Mouse (Mus musculus) ovary, adult 2 months (tissue): ENCODE data around the gene Klk15. TPM values are rescaled to one million over a fixed set of nuclear protein-coding genes. Genes with fewer than 3 reads are reported as not detected.

Experiments used
- polyA plus RNA-seq: library from polyadenylated mRNA; depleted of rRNA; stranded (reverse); fragments of >200 nt; gene quantifications from 2 replicates; pipeline ENCODE4 v1.2.3, GENCODE M21; 2012; rRNA removed

The Klk15 gene
- polyA plus RNA-seq = 0.59 and 0.73 TPM in 2 replicates

GRCm38 (mm10) chr7:43933440-43933839 is at the start of gene Klk15:
TSS of gene Klk15 (plus strand) at chr7:43933740.

GRCm38 (mm10) chr7:43950364-43950763 is 16.8 kb downstream of the Klk15 start, which contains the start of gene Klk1b8:
TSS of gene Klk1b8 (plus strand) at chr7:43950664.

GRCm38 (mm10) chr7:43966451-43966850 is 32.9 kb downstream of the Klk15 start, which contains the start of gene Klk1b1:
TSS of gene Klk1b1 (plus strand) at chr7:43966751.

GRCm38 (mm10) chr7:43975761-43976160 is 42.2 kb downstream of the Klk15 start, which contains the start of gene Klk1b9:
TSS of gene Klk1b9 (plus strand) at chr7:43976061.

Other genes starting within 250 kb of the Klk15 start
- gene Klk14, start 243.3 kb upstream of the Klk15 start, polyA plus RNA-seq = 0.14 and 0.16 TPM in 2 replicates
- not detected in 2 replicates for gene Klk13, start 221.2 kb upstream of the Klk15 start, polyA plus RNA-seq
- gene Klk12, start 164.8 kb upstream of the Klk15 start, polyA plus RNA-seq = not detected in 2 replicates
- gene Klk11, start 159.1 kb upstream of the Klk15 start, polyA plus RNA-seq = 15.4 and 16.7 TPM in 2 replicates
- gene Klk10, start 152.7 kb upstream of the Klk15 start, polyA plus RNA-seq = 1.3 and 1.4 TPM in 2 replicates
- gene Klk9, start 141.8 kb upstream of the Klk15 start, polyA plus RNA-seq = not detected in 2 replicates
- gene Klk8, start 136.2 kb upstream of the Klk15 start, polyA plus RNA-seq = 1.4 and 4.2 TPM in 2 replicates
- gene Klk7, start 122.4 kb upstream of the Klk15 start, polyA plus RNA-seq = not detected in 2 replicates
- not detected in 2 replicates for gene Klk6, start 109.2 kb upstream of the Klk15 start, polyA plus RNA-seq
- not detected in 2 replicates for gene Klk5, start 91.8 kb upstream of the Klk15 start, polyA plus RNA-seq
- 0.16 TPM in 1 of 2 replicates, not detected in the other for gene Klk4, start 52.6 kb upstream of the Klk15 start, polyA plus RNA-seq
- gene Klk1b8, start 16.9 kb downstream of the Klk15 start, polyA plus RNA-seq = not detected in 2 replicates
- not detected in 2 replicates for gene Klk1b1, start 33.0 kb downstream of the Klk15 start, polyA plus RNA-seq
- gene Klk1b9, start 42.3 kb downstream of the Klk15 start, polyA plus RNA-seq = not detected in 2 replicates
- gene Klk1b11, start 62.1 kb downstream of the Klk15 start, polyA plus RNA-seq = 0.35 and 1.4 TPM in 2 replicates
- gene Klk1b26, start 78.4 kb downstream of the Klk15 start, polyA plus RNA-seq = not detected in 2 replicates
- 1.3 and 2.2 TPM in 2 replicates for gene Klk1b27, start 118.5 kb downstream of the Klk15 start, polyA plus RNA-seq
- gene Klk1b21, start 168.6 kb downstream of the Klk15 start, polyA plus RNA-seq = 10.8 and 17.1 TPM in 2 replicates
- 1.5 TPM in 1 of 2 replicates, not detected in the other for gene Klk1b22, start 178.9 kb downstream of the Klk15 start, polyA plus RNA-seq
- not detected in 2 replicates for gene Klk1b16, start 203.0 kb downstream of the Klk15 start, polyA plus RNA-seq